Mouse (Mus musculus): ENCODE measurements around the gene Rfpl4b. TPM values are rescaled to one million over a fixed set of nuclear protein-coding genes. Genes with fewer than 3 reads are reported as not detected.
"Not testable (repeated sequence)": the region's sequence is repeated elsewhere in the genome, so short reads cannot be mapped to it uniquely, and the experiment has no call there.

Rfpl4b gene
- total RNA-seq (2021), result not detected
- long read RNA-seq, experiment 1, result 0 reads
- long read RNA-seq, experiment 2, result 0 reads

- no peak for DNase-seq (ENCODE audit: low spot score in 2 of 2)
Observed at GRCm38 (mm10) chr10:38821679-38822078, at the start of gene Rfpl4b. Gene Rfpl4b (minus strand): TSS chr10:38821779.

GRCm38 (mm10) chr10:38855186-38855585, 33.6 kb upstream of the Rfpl4b start:
- DNase-seq (ENCODE audit: low spot score in 2 of 2), result no peak

DNA sequence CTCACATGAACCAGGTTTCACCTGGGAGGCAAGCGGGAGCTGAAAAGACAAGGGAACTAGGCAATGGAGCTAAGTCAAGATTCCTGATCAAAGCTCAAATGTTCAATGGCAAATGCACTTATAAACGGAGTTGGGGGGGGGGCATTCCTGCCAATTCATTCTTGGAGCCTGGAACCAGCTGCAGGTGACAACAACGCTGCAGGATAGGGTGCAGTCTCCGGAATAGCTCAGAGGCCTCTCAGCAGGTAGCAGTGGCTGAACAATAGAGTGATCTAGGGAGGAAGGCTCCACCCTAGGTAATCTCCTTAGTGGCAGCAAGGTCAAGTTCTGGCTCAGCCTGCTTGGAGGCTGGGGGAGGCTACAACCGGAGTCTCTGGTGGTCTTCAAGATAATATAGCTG, 28.4 kb upstream of the Rfpl4b start:
- not testable (repeated sequence) for DNase-seq (ENCODE audit: low spot score in 2 of 2)

- peak; percentile 69 to 72 for DNase-seq (ENCODE audit: low spot score in 2 of 2)
Observed at GRCm38 (mm10) chr10:38848884-38849499, 27.4 kb upstream of the Rfpl4b start.

GRCm38 (mm10) chr10:38848231-38848630, 26.7 kb upstream of the Rfpl4b start:
- DNase-seq (ENCODE audit: low spot score in 2 of 2), result no peak

GRCm38 (mm10) chr10:38823741-38824140, 2.2 kb upstream of the Rfpl4b start:
- DNase-seq (ENCODE audit: low spot score in 2 of 2), result no peak

- DNase-seq (ENCODE audit: low spot score in 2 of 2), result no peak
Observed at GRCm38 (mm10) chr10:38806056-38806455, 15.5 kb downstream of the Rfpl4b start.

GRCm38 (mm10) chr10:38804047-38804446, 17.5 kb downstream of the Rfpl4b start:
- DNase-seq (ENCODE audit: low spot score in 2 of 2), result no peak

DNA sequence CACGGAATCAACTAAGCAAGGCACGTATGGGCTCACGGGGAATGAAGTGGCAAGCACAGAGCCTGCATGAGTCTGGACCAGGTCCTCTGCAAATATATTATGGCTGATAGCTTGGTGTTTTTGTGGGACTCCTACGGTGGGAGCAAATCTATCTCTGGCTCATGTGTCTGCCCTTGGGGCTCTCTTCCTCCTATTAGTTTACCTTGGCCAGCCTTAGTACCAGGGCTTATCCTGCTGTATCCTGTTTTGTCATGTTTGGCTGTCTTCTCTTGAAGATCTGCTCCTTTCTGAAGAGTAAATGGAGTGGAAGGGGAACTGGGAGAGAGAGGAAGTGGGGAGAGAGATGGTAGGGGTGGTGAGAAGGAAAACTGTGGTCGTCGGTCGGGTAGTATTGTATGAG, 18.3 kb downstream of the Rfpl4b start:
- DNase-seq (ENCODE audit: low spot score in 2 of 2), result no peak

- no peak for DNase-seq (ENCODE audit: low spot score in 2 of 2)
Observed at GRCm38 (mm10) chr10:38788612-38789011, 33.0 kb downstream of the Rfpl4b start.

Other genes starting within 250 kb of the Rfpl4b start
- gene Lama4, start 143.7 kb upstream of the Rfpl4b start, total RNA-seq (2021), result 10 to 100 TPM; 55.3 to 59.2 TPM